Mouse (Mus musculus) midbrain, embryonic 13.5 days (tissue): ENCODE results near the gene Gm21897. TPM values are rescaled to one million over a fixed set of nuclear protein-coding genes. Genes with fewer than 3 reads are reported as not detected.
"Not testable (repeated sequence)": the region's sequence is repeated elsewhere in the genome, so short reads cannot be mapped to it uniquely, and the experiment has no call there.

Source experiments
- ATAC-seq: fragments of 200-750 bp; cut with Nextera tagmentation; 2 replicates; pipeline ENCODE4 v1.8.0; 2017; ENCODE audit warnings: mild to moderate bottlenecking, moderate TSS enrichment, moderate library complexity
- H3K27ac ChIP-seq: fragments of 300-500 bp; sonication (generic); 2 replicates; pipeline ENCODE4 v1.5.1; 2015; ENCODE audit warnings: inconsistent platforms, mild to moderate bottlenecking, moderate library complexity
- H3K27me3 ChIP-seq: fragments of 300-500 bp; sonication (generic); 2 replicates; pipeline ENCODE4 v1.6.1; 2015; ENCODE audit warnings: mild to moderate bottlenecking, inconsistent platforms
- H3K36me3 ChIP-seq: fragments of 300-500 bp; sonication (generic); 2 replicates; pipeline ENCODE4 v1.6.1; 2015; ENCODE audit warnings: mild to moderate bottlenecking, inconsistent platforms
- H3K4me1 ChIP-seq: fragments of 300-500 bp; sonication (generic); replicated peaks from 2 replicates; pipeline ENCODE4 v1.6.1; 2015; ENCODE audit warnings: inconsistent platforms
- H3K4me2 ChIP-seq: fragments of 300-500 bp; sonication (generic); replicated peaks from 2 replicates; pipeline ENCODE4 v1.6.1; 2015; ENCODE audit warnings: moderate library complexity, mild to moderate bottlenecking, inconsistent platforms
- H3K4me3 ChIP-seq: fragments of 300-500 bp; sonication (generic); replicated peaks from 2 replicates; pipeline ENCODE4 v1.5.1; 2015; ENCODE audit warnings: mild to moderate bottlenecking, inconsistent platforms
- H3K9ac ChIP-seq: fragments of 300-500 bp; sonication (generic); replicated peaks from 2 replicates; pipeline ENCODE4 v1.6.1; 2015; ENCODE audit warnings: mild to moderate bottlenecking, inconsistent platforms
- H3K9me3 ChIP-seq: fragments of 300-500 bp; sonication (generic); 2 replicates; pipeline ENCODE4 v1.6.1; 2016; ENCODE audit warnings: mild to moderate bottlenecking, inconsistent platforms
- WGBS: fragments of 180-500 bp; shearing (Covaris S2); methylation state at CpG from one replicate; pipeline ENCODE4 v1.1.7; 2015; 5-methylcytosine and 5-hydroxymethylcytosine counted together
- polyA plus RNA-seq: library from polyadenylated mRNA; unstranded; fragments of >200 nt; fragmentation: Nextera tagmentation; extraction: Ambion mirVana; gene quantifications from 2 replicates; pipeline ENCODE4 v1.2.1, GENCODE M21; 2015

The Gm21897 gene
- polyA plus RNA-seq, result not detected in 2 replicates

DNA sequence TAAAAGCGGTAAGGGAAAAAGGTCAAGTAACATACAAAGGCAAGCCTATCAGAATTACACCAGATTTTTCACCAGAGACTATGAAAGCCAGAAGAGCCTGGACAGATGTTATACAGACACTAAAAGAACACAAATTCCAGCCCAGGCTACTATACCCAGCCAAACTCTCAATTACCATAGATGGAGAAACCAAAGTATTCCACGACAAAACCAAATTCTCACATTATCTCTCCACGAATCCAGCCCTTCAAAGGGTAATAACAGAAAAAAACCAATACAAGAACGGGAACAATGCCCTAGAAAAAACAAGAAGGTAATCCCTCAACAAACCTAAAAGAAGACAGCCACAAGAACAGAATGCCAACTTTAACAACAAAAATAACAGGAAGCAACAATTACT lies at the start of gene Gm21897:
Gene Gm21897, plus strand, starts transcription at position 301 of the 400 bp plus-strand sequence.
- not testable (repeated sequence) for ATAC-seq, H3K27me3 ChIP-seq, H3K4me3 ChIP-seq, H3K4me1 ChIP-seq, H3K9me3 ChIP-seq, H3K27ac ChIP-seq, H3K36me3 ChIP-seq, H3K9ac ChIP-seq, H3K4me2 ChIP-seq
- WGBS, result no CpG with 5 or more reads among the region's 4 CpGs

GRCm38 (mm10) chr16:15272291-15272690 lies 45.0 kb upstream of the Gm21897 start:
- Histone ChIP-seq H3K4me1 (no peaks in the 10 kb centered on the region), H3K27ac (no peak overlapping the region), H3K27me3 (no peaks in the 10 kb centered on the region), H3K4me3 (no peak overlapping the region), H3K4me2 (no peak overlapping the region), H3K36me3 (no peaks in the 10 kb centered on the region), H3K9ac (no peak overlapping the region), H3K9me3 (no peaks in the 10 kb centered on the region)
- ATAC-seq, result no peak
- WGBS, result 70% methylated on average over 1 of the region's 1 CpGs

DNA sequence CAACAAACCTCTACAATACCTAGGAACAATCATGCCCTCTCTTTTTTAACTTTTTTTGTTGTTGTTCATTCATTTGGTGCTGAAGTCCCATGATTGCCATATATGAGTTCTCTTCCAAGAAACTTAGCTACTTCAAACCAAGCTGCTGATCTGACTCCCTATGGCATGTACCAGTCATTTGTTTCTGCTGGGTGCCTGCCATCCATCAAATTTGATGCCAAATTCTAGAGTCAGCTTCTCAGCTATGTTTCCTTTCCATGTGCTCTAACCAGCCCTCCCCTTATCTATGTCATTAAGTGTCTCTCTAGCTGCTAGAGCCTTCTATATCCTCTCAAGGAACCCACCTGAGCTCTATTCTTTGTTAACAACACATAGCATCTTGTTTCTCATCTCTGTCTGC lies 39.8 kb upstream of the Gm21897 start:
- no peak overlapping the region for H3K27ac ChIP-seq
- ATAC-seq, result no peak
- no peak overlapping the region for H3K9ac ChIP-seq
- no peak overlapping the region for H3K4me2 ChIP-seq
- H3K9me3 ChIP-seq, result no peaks in the 10 kb centered on the region
- no peak overlapping the region for H3K4me3 ChIP-seq
- H3K4me1 ChIP-seq, result no peaks in the 10 kb centered on the region
- no peaks in the 10 kb centered on the region for H3K36me3 ChIP-seq
- no peaks in the 10 kb centered on the region for H3K27me3 ChIP-seq

- no peak for ATAC-seq
- Histone ChIP-seq H3K27ac (no peak overlapping the region), H3K4me3 (no peak overlapping the region), H3K36me3 (no peaks in the 10 kb centered on the region), H3K27me3 (no peaks in the 10 kb centered on the region), H3K4me1 (no peaks in the 10 kb centered on the region), H3K9me3 (no peaks in the 10 kb centered on the region), H3K4me2 (no peak overlapping the region), H3K9ac (no peak overlapping the region)
- 54% methylated on average over 3 of the region's 3 CpGs for WGBS
Measured at GRCm38 (mm10) chr16:15293041-15293440, 24.2 kb upstream of the Gm21897 start.

GRCm38 (mm10) chr16:15294289-15294688 lies 23.0 kb upstream of the Gm21897 start:
- Histone ChIP-seq H3K27me3 (no peaks in the 10 kb centered on the region), H3K4me1 (no peaks in the 10 kb centered on the region), H3K4me2 (no peak overlapping the region), H3K36me3 (no peaks in the 10 kb centered on the region), H3K27ac (no peak overlapping the region), H3K9me3 (no peaks in the 10 kb centered on the region), H3K4me3 (no peak overlapping the region), H3K9ac (no peak overlapping the region)
- ATAC-seq, result no peak
- 82% methylated on average over 1 of the region's 1 CpGs for WGBS

GRCm38 (mm10) chr16:15294911-15295659 lies 22.2 kb upstream of the Gm21897 start:
- Histone ChIP-seq H3K4me2 (no peak overlapping the region), H3K4me3 (no peak overlapping the region), H3K36me3 (no peaks in the 10 kb centered on the region), H3K27me3 (no peaks in the 10 kb centered on the region), H3K9ac (no peak overlapping the region), H3K27ac (no peak overlapping the region), H3K9me3 (no peaks in the 10 kb centered on the region), H3K4me1 (no peaks in the 10 kb centered on the region)
- WGBS, result 74% methylated on average over 8 of the region's 8 CpGs
- no peak for ATAC-seq

DNA sequence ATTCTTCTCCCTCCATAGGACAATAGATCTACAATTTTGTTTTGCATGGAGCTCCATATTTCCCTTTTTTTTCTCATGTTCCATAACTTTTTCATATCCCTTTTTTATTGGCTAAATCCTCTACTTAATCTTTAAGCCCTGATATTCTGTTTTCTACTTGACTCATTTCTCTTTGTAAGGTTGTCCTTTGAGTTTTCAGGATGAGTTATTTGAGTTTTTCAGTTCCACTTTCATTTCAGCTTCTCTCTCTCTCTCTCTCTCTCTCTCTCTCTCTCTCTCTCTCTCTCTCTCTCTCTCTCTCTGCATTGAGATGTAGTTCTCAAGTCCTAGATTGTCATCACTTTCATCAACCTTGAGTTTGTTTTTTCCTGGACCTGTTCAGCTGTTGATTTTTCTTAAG lies 17.3 kb downstream of the Gm21897 start:
- ATAC-seq, result no peak
- no peak overlapping the region for H3K27ac ChIP-seq

DNA sequence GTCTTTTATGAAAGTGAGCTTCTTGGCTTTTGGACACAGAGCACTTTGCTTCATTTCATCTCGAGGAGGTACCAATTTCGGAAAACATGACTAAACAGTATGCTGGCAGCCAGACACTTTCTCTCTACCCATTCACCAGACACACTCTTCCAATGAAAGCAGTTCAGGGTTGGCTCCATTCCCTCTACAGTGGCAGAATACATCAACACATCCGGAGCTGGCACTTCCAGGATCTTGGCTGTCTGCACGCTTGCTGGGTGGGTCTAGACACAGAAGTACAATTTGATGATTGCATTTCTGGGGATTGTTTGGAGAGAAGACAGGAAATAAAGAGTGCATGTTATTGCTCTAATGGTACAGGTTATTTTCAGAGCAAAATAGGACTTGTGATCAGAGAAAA lies 21.8 kb downstream of the Gm21897 start:
- Histone ChIP-seq H3K4me1 (no peaks in the 10 kb centered on the region), H3K27me3 (no peaks in the 10 kb centered on the region), H3K4me3 (no peak overlapping the region), H3K36me3 (no peaks in the 10 kb centered on the region), H3K4me2 (no peak overlapping the region), H3K27ac (no peak overlapping the region), H3K9me3 (no peaks in the 10 kb centered on the region), H3K9ac (no peak overlapping the region)
- 85% methylated on average over 4 of the region's 4 CpGs for WGBS
- ATAC-seq, result no peak

More for the DNA sequence above, 17.3 kb downstream of the Gm21897 start:
- Histone ChIP-seq H3K9me3 (no peaks in the 10 kb centered on the region), H3K36me3 (no peaks in the 10 kb centered on the region), H3K27me3 (no peaks in the 10 kb centered on the region), H3K9ac (no peak overlapping the region), H3K4me3 (no peak overlapping the region), H3K4me1 (no peaks in the 10 kb centered on the region), H3K4me2 (no peak overlapping the region)

DNA sequence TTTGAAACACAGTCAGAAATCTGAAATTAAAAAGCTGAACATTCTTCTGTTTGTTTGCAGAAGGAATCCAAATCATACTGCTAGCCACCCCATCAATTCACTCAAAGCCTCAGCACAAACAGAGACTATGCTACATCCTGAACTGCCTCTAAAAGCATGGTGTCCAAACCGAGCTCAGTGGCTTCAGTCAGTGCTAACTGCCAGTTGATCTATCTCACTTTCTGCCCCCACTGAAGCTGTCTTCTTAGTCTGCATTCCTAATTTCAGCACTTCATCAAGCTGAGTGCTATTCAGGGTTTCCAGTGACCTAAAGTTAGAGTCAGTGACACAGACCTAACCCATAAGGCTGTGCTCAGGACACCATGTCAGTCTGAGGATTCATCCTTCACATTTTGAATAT lies 28.8 kb downstream of the Gm21897 start:
- Histone ChIP-seq H3K27ac (no peak overlapping the region), H3K9ac (no peak overlapping the region), H3K27me3 (no peaks in the 10 kb centered on the region), H3K9me3 (no peaks in the 10 kb centered on the region), H3K4me3 (no peak overlapping the region), H3K4me2 (no peak overlapping the region), H3K36me3 (no peaks in the 10 kb centered on the region), H3K4me1 (no peaks in the 10 kb centered on the region)
- WGBS, result 63% methylated on average over 1 of the region's 1 CpGs
- no peak for ATAC-seq

DNA sequence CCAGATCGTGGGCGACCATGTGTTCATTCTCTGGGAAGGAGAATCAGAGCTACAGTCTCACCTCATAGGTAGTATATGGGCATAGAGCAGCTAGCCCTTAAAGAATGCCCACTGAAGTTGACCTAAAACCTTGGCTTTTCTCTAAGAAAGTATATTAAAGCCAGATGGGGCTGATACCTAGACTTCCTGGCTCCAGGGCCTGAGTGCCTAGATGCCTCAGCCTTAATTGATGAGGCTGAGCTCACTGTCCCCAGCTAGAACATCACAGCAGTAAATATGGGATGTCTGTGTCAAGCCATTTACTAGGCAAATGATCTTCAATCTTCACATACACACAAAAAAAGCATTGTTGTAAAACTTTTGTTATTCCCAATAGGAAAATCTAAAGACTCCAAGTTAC lies 32.1 kb downstream of the Gm21897 start:
- H3K4me1 ChIP-seq, result no peaks in the 10 kb centered on the region
- H3K27ac ChIP-seq, result no peak overlapping the region
- no peak overlapping the region for H3K9ac ChIP-seq
- no peak for ATAC-seq
- no peaks in the 10 kb centered on the region for H3K9me3 ChIP-seq
- WGBS, result 90% methylated on average over 2 of the region's 2 CpGs
- no peak overlapping the region for H3K4me2 ChIP-seq
- H3K4me3 ChIP-seq, result no peak overlapping the region
- H3K36me3 ChIP-seq, result no peaks in the 10 kb centered on the region
- H3K27me3 ChIP-seq, result no peaks in the 10 kb centered on the region

- no peak for ATAC-seq
- Histone ChIP-seq H3K4me1 (no peaks in the 10 kb centered on the region), H3K27ac (no peak overlapping the region), H3K9me3 (no peaks in the 10 kb centered on the region), H3K27me3 (no peaks in the 10 kb centered on the region), H3K4me3 (no peak overlapping the region), H3K4me2 (no peak overlapping the region), H3K36me3 (no peaks in the 10 kb centered on the region), H3K9ac (no peak overlapping the region)
- WGBS, result 61% methylated on average over 1 of the region's 1 CpGs
Measured at GRCm38 (mm10) chr16:15351301-15351700, 34.0 kb downstream of the Gm21897 start.

DNA sequence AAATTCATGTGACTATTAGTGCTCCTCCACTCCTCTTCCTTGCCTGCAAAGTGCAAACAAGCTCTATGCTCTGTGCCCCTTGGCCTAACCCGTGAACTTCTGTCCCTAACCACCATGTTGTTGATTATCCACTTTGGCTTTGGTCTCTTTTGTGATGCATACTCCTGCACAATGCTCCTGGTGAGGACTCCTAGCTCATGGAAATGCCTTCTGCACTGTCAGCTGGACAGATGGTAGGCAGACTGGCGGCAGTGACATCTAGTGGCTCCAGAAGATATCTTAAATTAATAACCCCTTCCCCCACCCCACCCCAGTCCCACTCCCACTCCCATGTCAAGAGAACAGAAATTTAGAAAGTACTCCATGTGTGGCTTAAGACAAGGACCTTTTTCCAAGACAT lies 35.1 kb downstream of the Gm21897 start:
- no peaks in the 10 kb centered on the region for H3K9me3 ChIP-seq
- H3K27ac ChIP-seq, result no peak overlapping the region
- no peak overlapping the region for H3K4me2 ChIP-seq
- no peak for ATAC-seq
- H3K36me3 ChIP-seq, result no peaks in the 10 kb centered on the region
- no peaks in the 10 kb centered on the region for H3K27me3 ChIP-seq
- WGBS, result 48% methylated on average over 2 of the region's 2 CpGs
- H3K4me3 ChIP-seq, result no peak overlapping the region
- no peak overlapping the region for H3K9ac ChIP-seq
- no peaks in the 10 kb centered on the region for H3K4me1 ChIP-seq

DNA sequence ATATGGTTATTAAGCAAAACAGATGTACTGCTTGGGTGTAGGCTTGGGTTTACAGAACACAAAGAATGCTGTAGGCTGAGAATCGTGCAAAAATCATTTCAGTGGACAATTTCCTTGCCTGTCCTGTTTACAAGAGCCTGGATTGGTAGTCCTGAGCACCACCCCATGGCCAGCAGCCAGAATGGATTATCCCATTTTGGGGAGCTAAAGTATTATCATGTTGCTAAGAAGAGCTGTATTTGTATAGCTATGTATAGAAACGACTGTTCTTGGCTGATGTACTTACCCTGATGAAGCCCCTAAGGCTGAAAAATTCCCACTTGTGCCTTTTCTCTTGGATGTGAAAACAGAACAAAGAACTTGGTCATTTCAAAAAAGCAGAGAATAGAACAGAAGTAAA lies 37.6 kb downstream of the Gm21897 start:
- 56% methylated on average over 2 of the region's 2 CpGs for WGBS
- H3K36me3 ChIP-seq, result no peaks in the 10 kb centered on the region
- H3K4me1 ChIP-seq, result no peaks in the 10 kb centered on the region
- H3K9ac ChIP-seq, result no peak overlapping the region
- no peak overlapping the region for H3K27ac ChIP-seq
- no peak overlapping the region for H3K4me2 ChIP-seq
- H3K27me3 ChIP-seq, result no peaks in the 10 kb centered on the region
- no peak overlapping the region for H3K4me3 ChIP-seq
- ATAC-seq, result no peak
- no peaks in the 10 kb centered on the region for H3K9me3 ChIP-seq
